10 mouse cellular contexts compared by ENCODE assay signal in genomic region chr14:54885309-54885708, GRCm38 (mm10). TPM values are rescaled to one million over a fixed set of nuclear protein-coding genes. Genes with fewer than 3 reads are reported as not detected.
DNase-seq lines count a peak whose midpoint lies in the region; ATAC-seq lines count a peak whose summit lies in the region.
"Had no signal": no experiment of that assay in that cellular context is flagged by ENCODE, and none has a peak within 500 bp of the region (broad histone marks: within the 10 kb centered on the region; RNA-seq: fewer than 3 reads in every experiment).

No protein-coding gene starts in this region.

- no peak for ATAC-seq in forebrain, embryonic 15.5 days (replicated peaks)
- no peak for ATAC-seq in forebrain, embryonic 16.5 days
- no peak for ATAC-seq in lung, embryonic 15.5 days (ENCODE audit: borderline replicate concordance, extremely low read depth, low FRiP score, low TSS enrichment)
- no peak for ATAC-seq in embryonic facial prominence, embryonic 14.5 days (ENCODE audit: low read depth)
- ATAC-seq in neural tube, embryonic 15.5 days (ENCODE audit: low FRiP score) = no peak

- no peaks in the 10 kb centered on the region for H3K27me3 ChIP-seq in forebrain, embryonic 15.5 days
- H3K27me3 ChIP-seq in forebrain, embryonic 16.5 days (replicated peaks; ENCODE audit: control insufficient read depth, insufficient read depth, low read length) = no peaks in the 10 kb centered on the region
- H3K27me3 ChIP-seq in lung, embryonic 15.5 days = no peaks in the 10 kb centered on the region
- H3K27me3 ChIP-seq in embryonic facial prominence, embryonic 14.5 days (replicated peaks; ENCODE audit: control insufficient read depth, insufficient read depth, low read length) = no peaks in the 10 kb centered on the region
- no peaks in the 10 kb centered on the region for H3K27me3 ChIP-seq in neural tube, embryonic 15.5 days (replicated peaks)

- no peak for DNase-seq in lung, postnatal 14 days
- DNase-seq in embryonic facial prominence, embryonic 14.5 days (ENCODE audit: low spot score) = no peak
- no peak for DNase-seq in retina, embryonic 14.5 days (ENCODE audit: low spot score)
- no peak for DNase-seq in spleen, postnatal 36 days (ENCODE audit: low spot score in 2 of 2)
- DNase-seq: adrenal gland, adult 8-10 months; thymus, adult 18-20 months had no signal

- peaks cover 26% of the 10 kb centered on the region for H3K4me1 ChIP-seq in forebrain, embryonic 15.5 days
- H3K4me1 ChIP-seq in forebrain, embryonic 16.5 days (replicated peaks; ENCODE audit: control insufficient read depth, insufficient read depth, low read length) = peaks cover 23% of the 10 kb centered on the region
- H3K4me1 ChIP-seq in lung, embryonic 15.5 days = peaks cover 18% of the 10 kb centered on the region
- peaks cover 8% of the 10 kb centered on the region for H3K4me1 ChIP-seq in embryonic facial prominence, embryonic 14.5 days (ENCODE audit: control insufficient read depth, insufficient read depth, low read length)
- H3K4me1 ChIP-seq in neural tube, embryonic 15.5 days = peaks cover 31% of the 10 kb centered on the region

- H3K9ac ChIP-seq in forebrain, embryonic 15.5 days (replicated peaks) = peak overlapping the region; percentile 32
- H3K9ac ChIP-seq in forebrain, embryonic 16.5 days (replicated peaks; ENCODE audit: low read depth, low read length) = no peak overlapping the region
- H3K9ac ChIP-seq in lung, embryonic 15.5 days = no peak overlapping the region
- no peak overlapping the region for H3K9ac ChIP-seq in embryonic facial prominence, embryonic 14.5 days (ENCODE audit: low read depth, low read length)
- H3K9ac ChIP-seq in neural tube, embryonic 15.5 days (replicated peaks) = no peak overlapping the region

- 93% methylated on average over 11 of the region's 11 CpGs for WGBS in forebrain, embryonic 15.5 days
- WGBS in forebrain, embryonic 16.5 days = 93% methylated on average over 11 of the region's 11 CpGs
- 79% methylated on average over 11 of the region's 11 CpGs for WGBS in lung, embryonic 15.5 days
- 93% methylated on average over 11 of the region's 11 CpGs for WGBS in embryonic facial prominence, embryonic 14.5 days
- WGBS in neural tube, embryonic 15.5 days = 92% methylated on average over 11 of the region's 11 CpGs

- H3K9me3 ChIP-seq in forebrain, embryonic 15.5 days = no peaks in the 10 kb centered on the region
- H3K9me3 ChIP-seq in forebrain, embryonic 16.5 days (ENCODE audit: control insufficient read depth, low read length) = no peaks in the 10 kb centered on the region
- H3K9me3 ChIP-seq in lung, embryonic 15.5 days = no peaks in the 10 kb centered on the region
- no peaks in the 10 kb centered on the region for H3K9me3 ChIP-seq in embryonic facial prominence, embryonic 14.5 days (ENCODE audit: control insufficient read depth, low read length)
- H3K9me3 ChIP-seq in neural tube, embryonic 15.5 days (replicated peaks) = no peaks in the 10 kb centered on the region

- H3K4me2 ChIP-seq in forebrain, embryonic 15.5 days (replicated peaks) = no peak overlapping the region
- H3K4me2 ChIP-seq in forebrain, embryonic 16.5 days (ENCODE audit: low read length) = no peak overlapping the region
- peak overlapping the region; percentile 64 for H3K4me2 ChIP-seq in lung, embryonic 15.5 days
- peak overlapping the region; percentile 82 for H3K4me2 ChIP-seq in embryonic facial prominence, embryonic 14.5 days (ENCODE audit: low read depth, low read length)
- H3K4me2 ChIP-seq in neural tube, embryonic 15.5 days = peak overlapping the region; percentile 68

- no peaks in the 10 kb centered on the region for H3K36me3 ChIP-seq in forebrain, embryonic 15.5 days
- H3K36me3 ChIP-seq in forebrain, embryonic 16.5 days (ENCODE audit: control insufficient read depth, insufficient read depth) = no peaks in the 10 kb centered on the region
- peaks cover 11% of the 10 kb centered on the region for H3K36me3 ChIP-seq in lung, embryonic 15.5 days
- peaks cover 22% of the 10 kb centered on the region for H3K36me3 ChIP-seq in embryonic facial prominence, embryonic 14.5 days (ENCODE audit: control insufficient read depth, insufficient read depth, low read length)
- peaks cover 12% of the 10 kb centered on the region; the same call in 1 of the 2 replicates for H3K36me3 ChIP-seq in neural tube, embryonic 15.5 days

- no peak overlapping the region for H3K4me3 ChIP-seq in forebrain, embryonic 15.5 days
- H3K4me3 ChIP-seq in forebrain, embryonic 16.5 days (replicated peaks; ENCODE audit: low read length) = no peak overlapping the region
- H3K4me3 ChIP-seq in lung, embryonic 15.5 days = no peak overlapping the region
- H3K4me3 ChIP-seq in embryonic facial prominence, embryonic 14.5 days (ENCODE audit: low read depth, low read length) = no peak overlapping the region
- 0 out of 2 replicates have a peak overlapping the region, but pooled peaks have one; percentile 1 for H3K4me3 ChIP-seq in neural tube, embryonic 15.5 days (replicated peaks)

- no peak overlapping the region for H3K27ac ChIP-seq in forebrain, embryonic 15.5 days (replicated peaks)
- no peak overlapping the region for H3K27ac ChIP-seq in forebrain, embryonic 16.5 days (ENCODE audit: low read length)
- no peak overlapping the region for H3K27ac ChIP-seq in lung, embryonic 15.5 days
- H3K27ac ChIP-seq in embryonic facial prominence, embryonic 14.5 days (replicated peaks; ENCODE audit: low read depth, low read length) = no peak overlapping the region
- H3K27ac ChIP-seq in neural tube, embryonic 15.5 days (replicated peaks) = no peak overlapping the region

RNA-seq across cellular contexts. Expression of gene Gm20521, which starts 2.1 kb away (rescaled TPM):
- polyA plus RNA-seq in forebrain, embryonic 15.5 days (2015; fragmentation: Nextera tagmentation; extraction: Ambion mirVana) = 0.14 and 0.15 TPM in 2 replicates
- not detected in 2 replicates for polyA plus RNA-seq in forebrain, embryonic 16.5 days (2015; fragmentation: Nextera tagmentation; extraction: Ambion mirVana)
- polyA plus RNA-seq in lung, embryonic 15.5 days (2015; fragmentation: Nextera tagmentation; extraction: Ambion mirVana) = not detected in 2 replicates
- polyA plus RNA-seq in embryonic facial prominence, embryonic 14.5 days (2014; fragmentation: Nextera tagmentation; extraction: Ambion mirVana) = not detected in 2 replicates
- not detected in 2 replicates for polyA plus RNA-seq in neural tube, embryonic 15.5 days (2015; fragmentation: Nextera tagmentation; extraction: Ambion mirVana)

RNA-seq across cellular contexts. Expression of gene Bcl2l2, which starts 2.1 kb away (rescaled TPM):
- polyA plus RNA-seq in forebrain, embryonic 15.5 days (2015; fragmentation: Nextera tagmentation; extraction: Ambion mirVana) = 3.5 and 3.6 TPM in 2 replicates
- polyA plus RNA-seq in forebrain, embryonic 16.5 days (2015; fragmentation: Nextera tagmentation; extraction: Ambion mirVana) = 3.5 TPM in 2 replicates
- polyA plus RNA-seq in lung, embryonic 15.5 days (2015; fragmentation: Nextera tagmentation; extraction: Ambion mirVana) = 3.0 and 3.1 TPM in 2 replicates
- polyA plus RNA-seq in embryonic facial prominence, embryonic 14.5 days (2014; fragmentation: Nextera tagmentation; extraction: Ambion mirVana) = 4.5 and 4.8 TPM in 2 replicates
- 3.4 and 4.0 TPM in 2 replicates for polyA plus RNA-seq in neural tube, embryonic 15.5 days (2015; fragmentation: Nextera tagmentation; extraction: Ambion mirVana)

RNA-seq across cellular contexts. Expression of gene Pabpn1, which starts 7.0 kb away (rescaled TPM):
- polyA plus RNA-seq in forebrain, embryonic 15.5 days (2015; fragmentation: Nextera tagmentation; extraction: Ambion mirVana) = 163 and 164 TPM in 2 replicates
- polyA plus RNA-seq in forebrain, embryonic 16.5 days (2015; fragmentation: Nextera tagmentation; extraction: Ambion mirVana) = 122 and 150 TPM in 2 replicates
- 102 and 109 TPM in 2 replicates for polyA plus RNA-seq in lung, embryonic 15.5 days (2015; fragmentation: Nextera tagmentation; extraction: Ambion mirVana)
- 110 and 118 TPM in 2 replicates for polyA plus RNA-seq in embryonic facial prominence, embryonic 14.5 days (2014; fragmentation: Nextera tagmentation; extraction: Ambion mirVana)
- polyA plus RNA-seq in neural tube, embryonic 15.5 days (2015; fragmentation: Nextera tagmentation; extraction: Ambion mirVana) = 148 and 158 TPM in 2 replicates

RNA-seq across cellular contexts. Expression of gene Ppp1r3e, which starts 8.0 kb away (rescaled TPM):
- 1.7 and 2.3 TPM in 2 replicates for polyA plus RNA-seq in forebrain, embryonic 15.5 days (2015; fragmentation: Nextera tagmentation; extraction: Ambion mirVana)
- polyA plus RNA-seq in forebrain, embryonic 16.5 days (2015; fragmentation: Nextera tagmentation; extraction: Ambion mirVana) = 1.7 and 2.6 TPM in 2 replicates
- 1.1 and 1.6 TPM in 2 replicates for polyA plus RNA-seq in lung, embryonic 15.5 days (2015; fragmentation: Nextera tagmentation; extraction: Ambion mirVana)
- 2.1 and 2.4 TPM in 2 replicates for polyA plus RNA-seq in embryonic facial prominence, embryonic 14.5 days (2014; fragmentation: Nextera tagmentation; extraction: Ambion mirVana)
- 4.0 and 4.1 TPM in 2 replicates for polyA plus RNA-seq in neural tube, embryonic 15.5 days (2015; fragmentation: Nextera tagmentation; extraction: Ambion mirVana)

RNA-seq across cellular contexts. Expression of gene Homez, which starts 14.5 kb away (rescaled TPM):
- 11.1 and 13.5 TPM in 2 replicates for polyA plus RNA-seq in forebrain, embryonic 15.5 days (2015; fragmentation: Nextera tagmentation; extraction: Ambion mirVana)
- 12.1 and 13.4 TPM in 2 replicates for polyA plus RNA-seq in forebrain, embryonic 16.5 days (2015; fragmentation: Nextera tagmentation; extraction: Ambion mirVana)
- polyA plus RNA-seq in lung, embryonic 15.5 days (2015; fragmentation: Nextera tagmentation; extraction: Ambion mirVana) = 10.0 and 11.4 TPM in 2 replicates
- 9.1 and 11.5 TPM in 2 replicates for polyA plus RNA-seq in embryonic facial prominence, embryonic 14.5 days (2014; fragmentation: Nextera tagmentation; extraction: Ambion mirVana)
- polyA plus RNA-seq in neural tube, embryonic 15.5 days (2015; fragmentation: Nextera tagmentation; extraction: Ambion mirVana) = 10.6 and 14.5 TPM in 2 replicates

Comparison
In these comparisons a context has a peak if more than half of its experiments do, and no peak if none do; other contexts are left out.
1. H3K4me2 ChIP-seq: peak in lung, embryonic 15.5 days (single experiment), embryonic facial prominence, embryonic 14.5 days (single experiment) and neural tube, embryonic 15.5 days (single experiment); none in forebrain, embryonic 15.5 days (single experiment) and forebrain, embryonic 16.5 days (single experiment).